Mouse (Mus musculus) hematopoietic stem cell, adult 5-6 weeks (primary cell): ENCODE data around the gene Tpst2. TPM values are rescaled to one million over a fixed set of nuclear protein-coding genes. Genes with fewer than 3 reads are reported as not detected.

Experiments
- ATAC-seq, 2 experiments: fragments of 125-278 bp in 1 of 2; replicated peaks in 1 of 2; 2 replicates each; pipeline ENCODE4 v1.8.0; 2016 to 2017; ENCODE audit warnings: inconsistent platforms in 2 of 2, mild to moderate bottlenecking in 2 of 2, moderate number of reproducible peaks in 2 of 2, low read depth in 1 of 2, moderate TSS enrichment in 1 of 2; ENCODE audit not compliant: low FRiP score in 2 of 2, poor library complexity in 2 of 2, severe bottlenecking in 2 of 2, insufficient read depth in 1 of 2, low TSS enrichment in 1 of 2
- total RNA-seq: library from RNA; stranded (forward); fragments of 172-1452, 232-1000 nt; gene quantifications from 2 replicates; pipeline ENCODE4 v1.2.3, GENCODE M21; 2017

The Tpst2 gene
- total RNA-seq, 1 experiment from 2014 or later, result 41.9 TPM

GRCm38 (mm10) chr5:112275021-112275804, 1.3 kb upstream of the Tpst2 start:
- no peak for ATAC-seq

GRCm38 (mm10) chr5:112276907-112277348, 437 bp downstream of the Tpst2 start:
- no peak for ATAC-seq

GRCm38 (mm10) chr5:112277906-112278470, 1.5 kb downstream of the Tpst2 start:
- no peak for ATAC-seq

GRCm38 (mm10) chr5:112279181-112280021, 2.9 kb downstream of the Tpst2 start:
- no peak for ATAC-seq

- ATAC-seq, result peak; percentile 9 to 37; a peak in 3 of 4 replicates
These were observed 3.7 kb downstream of the Tpst2 start for GRCm38 (mm10) chr5:112280151-112280550.

GRCm38 (mm10) chr5:112280863-112281660, 4.6 kb downstream of the Tpst2 start:
- ATAC-seq, result no peak

GRCm38 (mm10) chr5:112281676-112282075, 5.2 kb downstream of the Tpst2 start:
- ATAC-seq, result no peak; a peak in 1 of 4 replicates

- no peak for ATAC-seq
These were observed 5.8 kb downstream of the Tpst2 start for GRCm38 (mm10) chr5:112282123-112282779.

- no peak for ATAC-seq
These were observed 6.4 kb downstream of the Tpst2 start for GRCm38 (mm10) chr5:112282780-112283482.

- 0 out of 4 replicates have a peak, but pooled peaks of 1 of the 2 experiments have one; percentile 18 for ATAC-seq
These were observed 7.2 kb downstream of the Tpst2 start for GRCm38 (mm10) chr5:112283543-112284202.

GRCm38 (mm10) chr5:112284203-112284582, 7.7 kb downstream of the Tpst2 start:
- no peak for ATAC-seq

- no peak for ATAC-seq
These were observed 9.1 kb downstream of the Tpst2 start for GRCm38 (mm10) chr5:112285548-112286085.

GRCm38 (mm10) chr5:112286608-112286983, 10.1 kb downstream of the Tpst2 start:
- no peak for ATAC-seq

GRCm38 (mm10) chr5:112286984-112287641, 10.6 kb downstream of the Tpst2 start:
- peak; percentile 65 to 74 for ATAC-seq

- ATAC-seq, result no peak; a peak in 1 of 4 replicates
These were observed 11.2 kb downstream of the Tpst2 start for GRCm38 (mm10) chr5:112287652-112288051.
